Mouse (Mus musculus): ENCODE results near the gene Cdc25a. TPM values are rescaled to one million over a fixed set of nuclear protein-coding genes. Genes with fewer than 3 reads are reported as not detected.

Cdc25a gene
- total and polyA plus RNA-seq, 2 experiments from 2014 or later = 8.1 to 11.0 TPM

DNA sequence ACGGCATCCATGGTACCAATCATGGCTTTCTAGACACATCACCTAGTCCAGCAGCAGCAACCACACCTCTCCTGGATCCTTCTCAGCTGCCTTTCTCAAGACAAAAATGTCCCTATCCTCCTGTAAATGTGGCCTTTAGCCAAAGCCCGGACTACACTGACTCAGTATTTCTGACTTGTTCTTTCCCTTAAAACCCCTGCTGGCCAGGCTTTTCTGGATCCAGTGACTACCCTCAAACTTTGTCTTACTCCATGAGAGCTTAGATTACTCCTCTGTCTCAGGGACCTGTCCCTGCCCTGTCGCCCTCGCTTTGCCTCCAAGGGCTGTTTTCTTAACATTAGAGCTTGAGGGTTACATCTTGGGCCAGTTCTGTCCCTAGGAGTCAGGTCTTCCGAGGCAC lies 25.3 kb upstream of the Cdc25a start:
- no peak overlapping the region for H3K27ac ChIP-seq
- DNase-seq (ENCODE audit: low spot score) (no peak), ATAC-seq (no peak)
- H3K4me3 ChIP-seq (ENCODE audit: low read length) = no peak overlapping the region
- H3K27me3 ChIP-seq (ENCODE audit: insufficient read depth, low read length) = no peaks in the 10 kb centered on the region
- H3K4me1 ChIP-seq (ENCODE audit: insufficient read depth, low read length) = no peaks in the 10 kb centered on the region
- H3K36me3 ChIP-seq (ENCODE audit: insufficient read depth, low read length) = no peaks in the 10 kb centered on the region
- no peak overlapping the region for H3K9ac ChIP-seq (replicated peaks; ENCODE audit: low read length)
- WGBS = 90% methylated on average over 5 of the region's 5 CpGs
- TF ChIP-seq CTCF (IDR thresholded peaks at IDR 0.05; ENCODE audit: low read depth) = no peak
- no peak overlapping the region for H3K4me2 ChIP-seq (ENCODE audit: low read depth, low read length)
- H3K9me3 ChIP-seq (ENCODE audit: low read length) = no peaks in the 10 kb centered on the region

DNA sequence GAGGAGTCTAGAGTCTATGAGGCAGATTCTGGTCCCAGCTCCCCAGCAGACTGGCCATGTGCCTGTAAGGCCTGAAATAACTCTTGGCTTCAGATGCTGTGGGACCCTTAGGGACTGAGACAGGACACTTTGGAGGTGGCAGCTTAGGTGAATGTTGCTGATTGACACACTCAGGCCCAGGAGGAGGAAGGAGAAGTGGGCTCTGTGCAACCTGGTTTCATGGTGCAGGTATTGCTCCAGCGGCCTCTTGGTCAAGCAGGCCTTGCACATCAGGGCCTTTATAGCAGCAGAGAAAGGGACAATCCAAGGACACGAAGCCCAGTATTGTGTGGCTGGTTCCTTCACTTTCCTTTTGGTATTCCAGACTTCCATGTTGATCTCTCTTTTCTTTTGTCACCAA lies 21.0 kb upstream of the Cdc25a start:
- 85% methylated on average over 2 of the region's 2 CpGs for WGBS
- TF ChIP-seq CTCF (IDR thresholded peaks at IDR 0.05; ENCODE audit: low read depth) = no peak
- Histone ChIP-seq H3K4me2 (ENCODE audit: low read depth, low read length) (no peak overlapping the region), H3K27me3 (ENCODE audit: insufficient read depth, low read length) (no peaks in the 10 kb centered on the region), H3K9ac (replicated peaks; ENCODE audit: low read length) (no peak overlapping the region), H3K4me3 (ENCODE audit: low read length) (no peak overlapping the region), H3K27ac (no peak overlapping the region), H3K9me3 (ENCODE audit: low read length) (no peaks in the 10 kb centered on the region), H3K4me1 (ENCODE audit: insufficient read depth, low read length) (no peaks in the 10 kb centered on the region), H3K36me3 (ENCODE audit: insufficient read depth, low read length) (no peaks in the 10 kb centered on the region)
- ATAC-seq (no peak), DNase-seq (ENCODE audit: low spot score) (no peak)

- no peak for DNase-seq (ENCODE audit: low spot score)
- no peak for ATAC-seq
Measured at GRCm38 (mm10) chr9:109855947-109856346, 19.4 kb upstream of the Cdc25a start.

DNA sequence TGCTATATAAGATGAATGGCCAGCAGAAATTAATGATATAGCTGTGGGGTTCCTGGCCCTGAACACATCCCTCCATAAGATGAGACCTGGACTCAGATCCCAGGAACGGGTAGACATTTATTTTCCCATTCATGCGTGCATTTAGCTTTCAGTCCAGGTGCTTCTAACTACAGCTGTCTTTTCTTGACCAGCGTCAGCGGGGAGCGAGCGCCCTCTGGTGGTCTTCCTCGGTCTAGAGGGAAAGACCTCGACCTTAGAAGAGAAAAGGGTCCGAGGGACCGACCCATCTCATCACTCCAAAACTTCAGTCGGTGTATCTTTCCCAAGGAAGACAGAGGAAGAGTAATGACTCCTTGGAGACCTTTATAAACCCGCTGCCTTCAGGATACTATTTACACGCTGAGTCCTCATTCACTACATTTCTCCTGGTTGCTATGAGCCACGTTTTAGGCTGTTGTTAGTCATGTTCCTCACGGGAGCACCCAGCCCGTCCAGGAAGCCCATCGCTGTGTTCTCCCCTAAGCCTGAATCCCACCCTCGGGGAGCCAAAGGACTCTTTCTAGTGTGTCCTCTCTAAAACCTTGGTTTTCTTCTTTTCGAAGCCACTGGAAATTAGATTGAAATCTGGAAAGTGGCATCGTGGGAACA lies 12.9 kb upstream of the Cdc25a start:
- peak overlapping the region; percentile 48 for H3K4me2 ChIP-seq (ENCODE audit: low read depth, low read length)
- H3K4me1 ChIP-seq (ENCODE audit: insufficient read depth, low read length) = no peaks in the 10 kb centered on the region
- H3K36me3 ChIP-seq (ENCODE audit: insufficient read depth, low read length) = no peaks in the 10 kb centered on the region
- no peak overlapping the region for H3K4me3 ChIP-seq (ENCODE audit: low read length)
- H3K9me3 ChIP-seq (ENCODE audit: low read length) = no peaks in the 10 kb centered on the region
- peak; percentile 84 for DNase-seq (ENCODE audit: low spot score)
- 17% methylated on average over 20 of the region's 20 CpGs for WGBS
- H3K27ac ChIP-seq = no peak overlapping the region
- ATAC-seq = peak; percentile 78
- peak; percentile 90 for TF ChIP-seq CTCF (IDR thresholded peaks at IDR 0.05; ENCODE audit: low read depth)
- no peaks in the 10 kb centered on the region for H3K27me3 ChIP-seq (ENCODE audit: insufficient read depth, low read length)
- H3K9ac ChIP-seq (replicated peaks; ENCODE audit: low read length) = no peak overlapping the region

More at GRCm38 (mm10) chr9:109855947-109856346, 19.4 kb upstream of the Cdc25a start:
- Histone ChIP-seq H3K36me3 (ENCODE audit: insufficient read depth, low read length) (no peaks in the 10 kb centered on the region), H3K9me3 (ENCODE audit: low read length) (no peaks in the 10 kb centered on the region), H3K9ac (replicated peaks; ENCODE audit: low read length) (no peak overlapping the region), H3K27me3 (ENCODE audit: insufficient read depth, low read length) (no peaks in the 10 kb centered on the region), H3K4me1 (ENCODE audit: insufficient read depth, low read length) (no peaks in the 10 kb centered on the region), H3K27ac (no peak overlapping the region), H3K4me2 (ENCODE audit: low read depth, low read length) (no peak overlapping the region), H3K4me3 (ENCODE audit: low read length) (no peak overlapping the region)
- 87% methylated on average over 6 of the region's 6 CpGs for whole genome bisulfite sequencing
- no peak for TF ChIP-seq CTCF (IDR thresholded peaks at IDR 0.05; ENCODE audit: low read depth)

DNA sequence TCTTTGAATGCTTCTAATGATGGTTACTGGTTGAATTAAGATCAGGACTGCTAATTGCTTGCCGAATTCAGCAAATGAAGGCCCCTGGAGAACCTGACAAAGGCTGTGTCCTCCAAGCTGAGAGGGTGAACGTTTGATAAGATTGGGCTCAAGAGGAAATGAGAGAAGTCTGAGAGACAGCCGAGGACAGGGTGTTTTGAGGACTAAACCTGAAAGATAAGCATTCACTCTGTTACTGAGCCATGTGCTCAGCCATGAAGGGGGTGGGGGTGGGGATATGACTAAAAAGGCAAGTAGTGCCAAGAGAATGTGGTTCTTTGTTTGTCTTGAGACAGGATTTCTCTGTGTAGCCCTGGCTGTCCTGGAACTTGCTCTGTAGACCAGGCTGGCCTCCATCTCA lies 12.3 kb upstream of the Cdc25a start:
- no peak for TF ChIP-seq CTCF (IDR thresholded peaks at IDR 0.05; ENCODE audit: low read depth)
- H3K4me2 ChIP-seq (ENCODE audit: low read depth, low read length) = no peak overlapping the region
- H3K9me3 ChIP-seq (ENCODE audit: low read length) = no peaks in the 10 kb centered on the region
- H3K9ac ChIP-seq (replicated peaks; ENCODE audit: low read length) = no peak overlapping the region
- H3K27ac ChIP-seq = no peak overlapping the region
- no peaks in the 10 kb centered on the region for H3K36me3 ChIP-seq (ENCODE audit: insufficient read depth, low read length)
- no peak overlapping the region for H3K4me3 ChIP-seq (ENCODE audit: low read length)
- H3K27me3 ChIP-seq (ENCODE audit: insufficient read depth, low read length) = no peaks in the 10 kb centered on the region
- ATAC-seq (no peak), DNase-seq (ENCODE audit: low spot score) (no peak)
- H3K4me1 ChIP-seq (ENCODE audit: insufficient read depth, low read length) = no peaks in the 10 kb centered on the region
- WGBS = 58% methylated on average over 3 of the region's 3 CpGs

GRCm38 (mm10) chr9:109866218-109866617 lies 9.2 kb upstream of the Cdc25a start:
- no peaks in the 10 kb centered on the region for H3K36me3 ChIP-seq (ENCODE audit: insufficient read depth, low read length)
- H3K27me3 ChIP-seq (ENCODE audit: insufficient read depth, low read length) = no peaks in the 10 kb centered on the region
- H3K4me3 ChIP-seq (ENCODE audit: low read length) = no peak overlapping the region
- no peaks in the 10 kb centered on the region for H3K9me3 ChIP-seq (ENCODE audit: low read length)
- H3K4me1 ChIP-seq (ENCODE audit: insufficient read depth, low read length) = no peaks in the 10 kb centered on the region
- TF ChIP-seq CTCF (IDR thresholded peaks at IDR 0.05; ENCODE audit: low read depth) = no peak
- DNase-seq (ENCODE audit: low spot score) = no peak
- WGBS = 87% methylated on average over 2 of the region's 2 CpGs
- no peak for ATAC-seq
- no peak overlapping the region for H3K9ac ChIP-seq (replicated peaks; ENCODE audit: low read length)
- no peak overlapping the region for H3K27ac ChIP-seq
- H3K4me2 ChIP-seq (ENCODE audit: low read depth, low read length) = no peak overlapping the region

DNA sequence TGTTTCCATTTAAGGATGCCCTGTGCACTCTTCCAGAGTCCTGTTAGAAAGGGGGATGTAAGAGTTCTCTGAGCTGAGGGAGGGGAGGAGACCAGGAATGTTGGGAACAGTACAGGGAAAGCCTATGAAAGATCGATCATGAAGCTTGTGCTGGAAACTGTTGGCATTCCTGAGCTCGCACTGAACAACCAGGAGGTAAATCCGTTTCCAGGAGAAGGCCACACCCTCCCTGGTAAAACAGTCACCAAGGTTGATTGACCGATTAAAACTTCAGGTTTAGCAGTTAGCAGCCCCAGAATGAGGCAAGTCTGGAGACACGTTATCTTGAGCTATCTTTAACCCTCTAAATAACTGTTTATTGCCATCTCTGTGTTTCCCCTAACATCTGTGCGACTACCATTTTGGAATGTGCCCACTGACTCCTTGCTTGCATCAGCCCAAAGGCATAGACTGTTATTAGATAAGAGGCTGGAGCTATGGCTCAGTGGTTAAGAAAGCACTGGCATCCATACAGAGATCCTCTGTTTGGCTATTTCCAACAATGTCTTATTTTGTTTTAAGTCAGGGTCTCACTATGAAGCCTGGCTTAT lies 4.3 kb upstream of the Cdc25a start:
- no peak overlapping the region for H3K4me3 ChIP-seq (ENCODE audit: low read length)
- no peaks in the 10 kb centered on the region for H3K9me3 ChIP-seq (ENCODE audit: low read length)
- H3K4me1 ChIP-seq (ENCODE audit: insufficient read depth, low read length) = no peaks in the 10 kb centered on the region
- H3K27ac ChIP-seq = no peak overlapping the region
- DNase-seq (ENCODE audit: low spot score) = no peak
- ATAC-seq = no peak
- 51% methylated on average over 6 of the region's 6 CpGs for WGBS
- no peak overlapping the region for H3K4me2 ChIP-seq (ENCODE audit: low read depth, low read length)
- H3K36me3 ChIP-seq (ENCODE audit: insufficient read depth, low read length) = no peaks in the 10 kb centered on the region
- H3K9ac ChIP-seq (replicated peaks; ENCODE audit: low read length) = no peak overlapping the region
- H3K27me3 ChIP-seq (ENCODE audit: insufficient read depth, low read length) = no peaks in the 10 kb centered on the region
- TF ChIP-seq CTCF (IDR thresholded peaks at IDR 0.05; ENCODE audit: low read depth) = no peak
